Mouse (Mus musculus) liver, embryonic 16.5 days (tissue): ENCODE measurements around the gene Rgs3. TPM values are rescaled to one million over a fixed set of nuclear protein-coding genes. Genes with fewer than 3 reads are reported as not detected.

Source experiments
- ATAC-seq: fragments of 200-750 bp; cut with Nextera tagmentation; 2 replicates; pipeline ENCODE4 v1.8.0; 2017; ENCODE audit warnings: low read depth, mild to moderate bottlenecking, moderate number of reproducible peaks, moderate library complexity
- H3K27ac ChIP-seq: fragments of 300-500 bp; sonication (generic); 2 replicates; pipeline ENCODE4 v1.5.1; 2014; ENCODE audit warnings: mild to moderate bottlenecking, low read length
- H3K27me3 ChIP-seq: fragments of 300-500 bp; sonication (generic); 2 replicates; pipeline ENCODE4 v1.6.1; 2014; ENCODE audit warnings: low read depth, low read length, mixed read lengths; ENCODE audit not compliant: control insufficient read depth, insufficient read depth
- H3K36me3 ChIP-seq: fragments of 300-500 bp; sonication (generic); 2 replicates; pipeline ENCODE4 v1.6.1; 2014; ENCODE audit warnings: mild to moderate bottlenecking; ENCODE audit not compliant: control insufficient read depth, insufficient read depth
- H3K4me1 ChIP-seq: fragments of 300-500 bp; sonication (generic); 2 replicates; pipeline ENCODE4 v1.6.1; 2014; ENCODE audit warnings: low read depth, low read length, mixed read lengths; ENCODE audit not compliant: control insufficient read depth
- H3K4me2 ChIP-seq: fragments of 300-500 bp; sonication (generic); 2 replicates; pipeline ENCODE4 v1.6.1; 2014; ENCODE audit warnings: low read depth, low read length, mixed read lengths
- H3K4me3 ChIP-seq: fragments of 300-500 bp; sonication (generic); 2 replicates; pipeline ENCODE4 v1.5.1; 2014; ENCODE audit warnings: low read depth, mild to moderate bottlenecking, low read length
- H3K9ac ChIP-seq: fragments of 300-500 bp; sonication (generic); 2 replicates; pipeline ENCODE4 v1.6.1; 2014; ENCODE audit warnings: low read depth, low read length
- H3K9me3 ChIP-seq: fragments of 300-500 bp; sonication (generic); replicated peaks from 2 replicates; pipeline ENCODE4 v1.6.1; 2016; ENCODE audit warnings: low read length; ENCODE audit not compliant: control insufficient read depth
- WGBS: fragments of 180-500 bp; shearing (Covaris S2); extraction: QIAGEN DNeasy Blood & Tissue Kit; methylation state at CpG from one replicate; pipeline ENCODE4 v1.1.7; 2014; ENCODE audit not compliant: insufficient replicate concordance; 5-methylcytosine and 5-hydroxymethylcytosine counted together
- polyA plus RNA-seq: library from polyadenylated mRNA; unstranded; fragments of >200 nt; fragmentation: Nextera tagmentation; extraction: Ambion mirVana; gene quantifications from 2 replicates; pipeline ENCODE4 v1.2.1, GENCODE M21; 2015

Rgs3 gene
- polyA plus RNA-seq, 1 experiment from 2014 or later, result 7.0 TPM

DNA sequence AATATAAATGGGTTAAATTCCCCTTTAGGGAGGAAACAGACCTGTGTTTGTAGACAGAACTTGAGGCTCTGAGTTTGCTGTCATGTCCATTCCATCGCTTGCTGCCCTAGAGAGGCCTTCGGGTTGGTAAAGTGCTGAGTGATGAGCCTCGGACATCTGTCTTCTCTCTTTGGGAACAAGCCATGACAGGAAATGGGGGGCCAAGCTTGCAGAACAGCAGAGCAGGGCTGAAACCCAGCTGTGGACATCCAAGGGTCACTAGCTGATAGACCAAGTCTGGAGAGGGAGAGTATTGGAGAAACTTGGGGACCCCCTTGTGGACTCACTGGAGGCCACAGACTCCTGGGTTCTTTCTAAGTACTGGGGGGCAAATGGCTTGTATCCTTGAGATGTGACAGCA, 177.3 kb downstream of the Rgs3 start:
- Histone ChIP-seq H3K9ac (no peak overlapping the region), H3K4me1 (no peaks in the 10 kb centered on the region), H3K27ac (no peak overlapping the region), H3K4me2 (no peak overlapping the region), H3K27me3 (no peaks in the 10 kb centered on the region), H3K9me3 (no peaks in the 10 kb centered on the region), H3K4me3 (no peak overlapping the region), H3K36me3 (no peaks in the 10 kb centered on the region)
- WGBS, result 55% methylated on average over 3 of the region's 3 CpGs
- no peak for ATAC-seq

DNA sequence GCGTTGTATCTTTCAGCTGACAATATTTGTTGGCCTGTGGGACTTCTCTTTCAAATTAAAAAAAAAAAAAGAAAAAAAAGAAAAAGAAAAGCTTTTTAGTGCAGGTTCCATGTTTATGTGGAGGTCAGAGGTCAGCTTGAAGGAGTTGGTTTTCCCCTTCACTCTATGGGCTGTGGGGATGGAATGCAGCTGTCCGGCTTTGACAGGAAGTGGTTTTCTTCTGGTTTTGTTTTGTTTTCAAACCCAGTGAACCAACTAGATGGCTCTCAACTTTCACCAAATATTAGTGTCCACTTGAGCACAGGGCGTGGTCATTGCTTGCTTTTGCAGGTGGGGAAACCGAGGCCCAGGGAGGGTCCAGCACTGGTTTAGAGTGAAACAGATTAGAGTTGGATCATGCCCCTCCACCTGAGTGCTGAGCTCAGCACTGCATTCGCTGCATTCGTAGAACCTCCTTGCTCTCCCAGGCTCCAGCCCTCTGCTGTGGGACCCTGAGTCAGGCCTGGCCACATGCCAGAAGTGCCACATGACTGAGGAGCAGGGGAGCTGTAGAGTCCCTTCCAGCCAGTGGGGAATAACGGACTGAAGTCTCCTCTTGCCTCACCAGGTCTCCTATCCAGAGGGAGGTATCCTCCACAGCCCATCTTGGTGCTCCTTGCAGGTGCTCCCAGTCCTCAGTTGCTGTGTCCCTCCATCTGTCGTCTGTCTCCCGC, 178.5 kb downstream of the Rgs3 start:
- H3K27ac ChIP-seq, result no peak overlapping the region

DNA sequence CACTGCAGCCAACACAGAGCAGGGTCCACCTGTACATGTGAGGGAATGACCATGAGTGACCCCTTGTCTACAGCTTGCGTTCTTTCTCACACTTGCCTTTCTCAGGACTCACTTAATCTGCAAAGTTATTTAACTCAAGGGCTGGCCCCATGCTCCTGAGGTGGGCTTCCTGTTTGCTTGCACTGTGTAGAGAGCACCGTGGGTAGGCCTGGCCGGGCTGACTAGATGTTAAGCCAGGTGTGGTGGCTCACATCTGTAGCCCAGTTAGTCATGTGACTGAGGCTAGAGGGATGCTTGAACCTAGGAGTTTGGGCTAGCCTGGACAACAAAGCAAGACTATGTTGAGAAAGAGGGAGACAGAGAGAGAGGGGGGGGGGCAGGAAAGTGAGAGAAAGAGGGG, 179.3 kb downstream of the Rgs3 start:
- Histone ChIP-seq H3K4me3 (no peak overlapping the region), H3K36me3 (no peaks in the 10 kb centered on the region), H3K9me3 (no peaks in the 10 kb centered on the region), H3K9ac (no peak overlapping the region), H3K27ac (no peak overlapping the region), H3K4me1 (no peaks in the 10 kb centered on the region), H3K27me3 (no peaks in the 10 kb centered on the region), H3K4me2 (no peak overlapping the region)
- 62% methylated on average over 3 of the region's 3 CpGs for WGBS
- no peak for ATAC-seq

More for the DNA sequence above, 178.5 kb downstream of the Rgs3 start:
- no peak overlapping the region for H3K4me3 ChIP-seq
- H3K4me2 ChIP-seq, result no peak overlapping the region
- WGBS, result 45% methylated on average over 9 of the region's 9 CpGs
- H3K27me3 ChIP-seq, result no peaks in the 10 kb centered on the region
- no peaks in the 10 kb centered on the region for H3K9me3 ChIP-seq
- H3K36me3 ChIP-seq, result no peaks in the 10 kb centered on the region
- H3K4me1 ChIP-seq, result no peaks in the 10 kb centered on the region
- ATAC-seq, result no peak
- H3K9ac ChIP-seq, result no peak overlapping the region

DNA sequence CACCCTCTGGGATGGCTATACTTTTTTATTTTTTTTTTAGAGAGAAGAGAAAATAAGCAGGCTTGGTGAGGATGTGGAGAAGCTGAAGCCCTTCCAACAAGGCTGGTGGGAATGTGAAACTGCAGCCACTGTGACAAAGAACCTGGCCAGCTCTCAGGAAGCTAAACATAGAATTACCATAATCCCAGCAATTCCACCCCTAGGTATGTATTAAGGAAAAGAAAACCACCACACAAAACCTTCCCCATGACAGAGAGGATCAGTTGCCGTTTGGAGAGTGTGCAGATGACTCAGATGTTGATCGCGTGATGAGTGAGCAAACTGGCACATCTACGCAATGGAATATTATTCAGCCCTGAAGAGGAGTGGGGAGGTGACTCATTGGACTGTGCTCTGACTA, 179.9 kb downstream of the Rgs3 start:
- H3K27me3 ChIP-seq, result no peaks in the 10 kb centered on the region
- H3K4me1 ChIP-seq, result no peaks in the 10 kb centered on the region
- H3K36me3 ChIP-seq, result no peaks in the 10 kb centered on the region
- WGBS, result 79% methylated on average over 4 of the region's 4 CpGs
- no peak overlapping the region for H3K4me2 ChIP-seq
- H3K4me3 ChIP-seq, result no peak overlapping the region
- ATAC-seq, result no peak
- no peak overlapping the region for H3K9ac ChIP-seq
- no peaks in the 10 kb centered on the region for H3K9me3 ChIP-seq
- H3K27ac ChIP-seq, result no peak overlapping the region

DNA sequence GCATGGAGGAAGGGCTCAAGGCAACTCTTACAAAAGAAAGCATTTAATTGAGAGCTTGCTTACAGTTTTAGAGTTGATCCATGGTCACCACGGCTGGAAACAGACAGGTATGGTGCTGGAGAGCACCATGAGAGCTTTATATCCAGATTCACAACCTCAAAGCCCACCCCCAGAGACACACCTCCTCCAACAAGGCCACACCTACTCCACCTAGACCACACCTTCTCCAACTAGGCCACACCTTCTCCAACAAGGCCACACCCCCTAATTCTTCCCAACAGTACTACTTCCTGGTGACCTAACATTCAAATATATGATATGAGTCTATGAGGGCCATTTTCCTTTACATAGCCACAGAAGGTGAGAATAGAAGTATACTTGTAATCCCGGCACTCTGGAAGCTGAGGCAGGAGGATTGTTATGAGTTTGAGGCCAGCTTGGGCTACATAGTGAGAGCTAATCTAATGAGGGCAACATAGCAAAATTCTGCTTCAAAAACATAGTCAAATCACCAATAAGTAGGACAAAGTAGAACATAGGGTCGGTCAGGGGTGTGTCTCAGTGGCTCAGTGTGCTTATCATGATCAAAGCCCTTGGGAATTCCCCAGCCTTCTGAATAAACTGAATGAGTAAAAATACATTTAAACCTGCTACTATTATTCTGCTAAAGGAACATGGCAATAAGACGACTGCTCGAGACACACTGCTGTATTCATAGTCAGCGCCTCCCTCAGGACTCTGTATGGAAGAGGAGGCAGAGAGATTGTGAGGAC, 180.8 kb downstream of the Rgs3 start:
- Histone ChIP-seq H3K4me2 (no peak overlapping the region), H3K36me3 (no peaks in the 10 kb centered on the region), H3K27me3 (no peaks in the 10 kb centered on the region), H3K27ac (no peak overlapping the region), H3K9me3 (no peaks in the 10 kb centered on the region), H3K9ac (no peak overlapping the region), H3K4me3 (no peak overlapping the region), H3K4me1 (no peaks in the 10 kb centered on the region)
- ATAC-seq, result no peak
- WGBS, result 59% methylated on average over 6 of the region's 6 CpGs

DNA sequence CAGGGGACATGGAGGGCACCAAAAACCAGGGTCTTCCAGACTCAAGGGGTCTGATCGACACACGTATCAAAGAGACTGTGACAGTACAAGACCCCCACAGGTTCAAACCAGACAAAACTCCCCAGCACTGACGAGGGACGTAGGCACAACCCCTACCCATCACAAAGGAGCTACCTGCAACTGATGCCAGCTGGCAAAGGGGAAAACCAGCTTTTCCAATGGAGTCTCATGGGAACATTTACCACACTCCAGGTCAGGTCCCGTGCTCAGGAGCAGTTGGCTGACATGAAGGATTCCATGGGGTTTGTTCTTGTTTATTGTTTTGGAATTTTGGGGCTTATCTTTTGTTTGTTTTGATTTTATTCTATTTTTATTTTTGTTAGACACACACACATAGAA, 181.4 kb downstream of the Rgs3 start:
- H3K4me2 ChIP-seq, result no peak overlapping the region
- H3K9me3 ChIP-seq, result no peaks in the 10 kb centered on the region
- WGBS, result 68% methylated on average over 5 of the region's 5 CpGs
- H3K4me1 ChIP-seq, result no peaks in the 10 kb centered on the region
- H3K9ac ChIP-seq, result no peak overlapping the region
- H3K27me3 ChIP-seq, result no peaks in the 10 kb centered on the region
- H3K36me3 ChIP-seq, result no peaks in the 10 kb centered on the region
- H3K27ac ChIP-seq, result no peak overlapping the region
- ATAC-seq, result no peak
- no peak overlapping the region for H3K4me3 ChIP-seq

DNA sequence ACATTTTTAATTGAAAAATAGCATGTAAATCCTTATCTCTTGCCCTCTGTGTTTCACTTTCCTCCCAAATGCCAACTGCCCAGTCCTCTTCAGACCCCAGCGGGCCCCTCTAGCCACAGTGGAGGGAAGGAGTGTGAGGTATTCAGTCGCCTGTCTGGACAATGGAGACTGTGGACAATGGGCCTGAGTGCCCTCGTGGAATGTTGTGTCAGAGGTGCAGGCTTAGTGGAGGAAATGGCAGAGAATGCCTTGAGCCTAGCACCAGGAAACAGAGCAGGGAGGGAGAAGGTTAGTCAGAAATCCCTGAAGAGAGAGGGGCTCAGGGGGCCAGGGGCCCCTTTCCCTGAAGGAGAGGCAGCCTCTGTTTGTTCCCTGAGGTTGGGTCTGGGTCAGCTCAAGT, 182.0 kb downstream of the Rgs3 start:
- Histone ChIP-seq H3K9ac (no peak overlapping the region), H3K4me3 (no peak overlapping the region), H3K9me3 (no peaks in the 10 kb centered on the region), H3K27me3 (no peaks in the 10 kb centered on the region), H3K4me2 (no peak overlapping the region), H3K36me3 (no peaks in the 10 kb centered on the region), H3K4me1 (no peaks in the 10 kb centered on the region), H3K27ac (no peak overlapping the region)
- 28% methylated on average over 3 of the region's 3 CpGs for WGBS
- no peak for ATAC-seq

DNA sequence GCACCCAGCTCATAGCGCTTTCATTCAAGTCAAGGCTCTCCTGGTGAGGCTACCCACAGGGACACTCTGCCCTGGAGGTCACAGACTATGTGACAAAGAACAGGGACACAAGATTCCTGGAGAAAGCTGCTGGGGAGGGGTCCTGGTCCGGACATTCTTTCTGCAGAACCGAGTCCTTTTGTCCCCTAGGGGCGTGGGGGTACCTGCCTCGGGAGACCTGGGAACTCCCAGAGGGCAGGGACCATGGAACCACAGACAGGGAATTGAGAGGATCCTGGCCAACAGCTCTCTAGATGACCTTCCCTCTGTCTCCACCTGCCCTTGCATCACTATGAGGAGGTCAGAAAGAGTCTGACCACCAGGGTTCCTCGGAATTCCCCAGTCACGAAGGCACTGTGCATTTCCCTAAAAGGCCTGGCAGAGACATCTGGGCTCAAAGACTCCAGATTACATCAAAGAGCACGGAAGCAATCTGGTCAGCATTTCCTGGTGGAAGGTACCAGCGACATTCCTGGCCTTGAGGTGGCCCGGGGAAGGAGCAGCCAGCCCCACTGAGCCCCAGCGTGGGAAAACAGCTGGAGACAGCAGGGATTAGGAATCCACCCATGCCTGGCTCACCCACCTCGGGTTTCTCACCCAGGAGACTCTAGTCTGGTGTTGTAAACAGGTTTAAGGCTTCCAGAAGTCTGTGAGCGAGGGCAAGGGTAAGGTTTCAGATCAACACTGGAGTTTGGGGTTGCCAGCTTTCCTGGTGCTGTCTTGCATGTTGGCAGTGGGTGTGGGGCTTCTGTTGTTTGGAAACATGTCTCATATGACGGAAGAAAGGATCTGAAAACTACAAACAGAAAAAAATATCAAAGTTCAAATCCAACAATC, 183.5 kb downstream of the Rgs3 start:
- H3K9me3 ChIP-seq, result no peaks in the 10 kb centered on the region
- H3K27me3 ChIP-seq, result no peaks in the 10 kb centered on the region
- no peak overlapping the region for H3K4me3 ChIP-seq
- H3K4me1 ChIP-seq, result no peaks in the 10 kb centered on the region
- H3K27ac ChIP-seq, result no peak overlapping the region
- H3K9ac ChIP-seq, result no peak overlapping the region
- H3K36me3 ChIP-seq, result no peaks in the 10 kb centered on the region
- H3K4me2 ChIP-seq, result no peak overlapping the region
- ATAC-seq, result no peak
- 33% methylated on average over 14 of the region's 14 CpGs for WGBS
